Mouse (Mus musculus): ENCODE measurements around the gene Fads1. TPM values are rescaled to one million over a fixed set of nuclear protein-coding genes. Genes with fewer than 3 reads are reported as not detected.
A peak's percentile ranks its signal among the peaks of the same experiment; 100 is the strongest.

Fads1 gene
- total RNA-seq, 2 experiments from 2014 or later: 27.9 to 28.5 TPM

- no peak for DNase-seq
Observed at GRCm38 (mm10) chr19:10176941-10177372, 5.7 kb upstream of the Fads1 start.

GRCm38 (mm10) chr19:10181225-10181624 is 1.5 kb upstream of the Fads1 start:
- no peak for DNase-seq

GRCm38 (mm10) chr19:10182142-10182541 is 546 bp upstream of the Fads1 start:
- DNase-seq: no peak

GRCm38 (mm10) chr19:10183299-10183983 is 753 bp downstream of the Fads1 start:
- peak; percentile 64 for DNase-seq

GRCm38 (mm10) chr19:10184096-10184495 is 1.4 kb downstream of the Fads1 start:
- DNase-seq: no peak

- no peak for DNase-seq
Observed at GRCm38 (mm10) chr19:10185876-10186275, 3.2 kb downstream of the Fads1 start.

- DNase-seq: no peak
Observed at GRCm38 (mm10) chr19:10186569-10186968, 3.9 kb downstream of the Fads1 start.

- peak; percentile 61 for DNase-seq
Observed at GRCm38 (mm10) chr19:10188281-10188811, 5.7 kb downstream of the Fads1 start.

GRCm38 (mm10) chr19:10189022-10189421 is 6.3 kb downstream of the Fads1 start:
- no peak for DNase-seq

- DNase-seq: no peak
Observed at GRCm38 (mm10) chr19:10189940-10190339, 7.3 kb downstream of the Fads1 start.

- peak; percentile 72 for DNase-seq
Observed at GRCm38 (mm10) chr19:10190796-10191195, 8.1 kb downstream of the Fads1 start.

GRCm38 (mm10) chr19:10191326-10191725 is 8.6 kb downstream of the Fads1 start:
- DNase-seq: peak; percentile 41

GRCm38 (mm10) chr19:10194337-10194736 is 11.6 kb downstream of the Fads1 start:
- no peak for DNase-seq

GRCm38 (mm10) chr19:10195252-10195651 is 12.6 kb downstream of the Fads1 start:
- DNase-seq: no peak

GRCm38 (mm10) chr19:10197130-10197529 is 14.4 kb downstream of the Fads1 start:
- no peak for DNase-seq

- DNase-seq: no peak
Observed at GRCm38 (mm10) chr19:10198286-10198685, 15.6 kb downstream of the Fads1 start.

- DNase-seq: peak; percentile 88
Observed at GRCm38 (mm10) chr19:10198723-10199122, 16.0 kb downstream of the Fads1 start.

GRCm38 (mm10) chr19:10203146-10203847 is 20.6 kb downstream of the Fads1 start:
- no peak for DNase-seq

GRCm38 (mm10) chr19:10203848-10204615 is 21.3 kb downstream of the Fads1 start, which contains the start of the genes Tmem258 and Fen1:
Gene Tmem258 (plus strand): TSS chr19:10204014.
Gene Fen1 (minus strand): TSS chr19:10204169.
- peak; percentile 89 for DNase-seq

GRCm38 (mm10) chr19:10204616-10205001 is 21.9 kb downstream of the Fads1 start:
- DNase-seq: no peak

- DNase-seq: no peak
Observed at GRCm38 (mm10) chr19:10205051-10205450, 22.4 kb downstream of the Fads1 start.

GRCm38 (mm10) chr19:10208851-10209250 is 26.2 kb downstream of the Fads1 start:
- no peak for DNase-seq

GRCm38 (mm10) chr19:10210885-10211284 is 28.2 kb downstream of the Fads1 start:
- DNase-seq: no peak
